Mouse (Mus musculus) cerebellum, adult 11-12 months (tissue): ENCODE measurements around the gene Spock2.
"Not testable (repeated sequence)": the region's sequence is repeated elsewhere in the genome, so short reads cannot be mapped to it uniquely, and the experiment has no call there.

Experiments
- DNase-seq: peaks from one replicate; pipeline ENCODE4 v3.0.0; 2022

The Spock2 gene

DNA sequence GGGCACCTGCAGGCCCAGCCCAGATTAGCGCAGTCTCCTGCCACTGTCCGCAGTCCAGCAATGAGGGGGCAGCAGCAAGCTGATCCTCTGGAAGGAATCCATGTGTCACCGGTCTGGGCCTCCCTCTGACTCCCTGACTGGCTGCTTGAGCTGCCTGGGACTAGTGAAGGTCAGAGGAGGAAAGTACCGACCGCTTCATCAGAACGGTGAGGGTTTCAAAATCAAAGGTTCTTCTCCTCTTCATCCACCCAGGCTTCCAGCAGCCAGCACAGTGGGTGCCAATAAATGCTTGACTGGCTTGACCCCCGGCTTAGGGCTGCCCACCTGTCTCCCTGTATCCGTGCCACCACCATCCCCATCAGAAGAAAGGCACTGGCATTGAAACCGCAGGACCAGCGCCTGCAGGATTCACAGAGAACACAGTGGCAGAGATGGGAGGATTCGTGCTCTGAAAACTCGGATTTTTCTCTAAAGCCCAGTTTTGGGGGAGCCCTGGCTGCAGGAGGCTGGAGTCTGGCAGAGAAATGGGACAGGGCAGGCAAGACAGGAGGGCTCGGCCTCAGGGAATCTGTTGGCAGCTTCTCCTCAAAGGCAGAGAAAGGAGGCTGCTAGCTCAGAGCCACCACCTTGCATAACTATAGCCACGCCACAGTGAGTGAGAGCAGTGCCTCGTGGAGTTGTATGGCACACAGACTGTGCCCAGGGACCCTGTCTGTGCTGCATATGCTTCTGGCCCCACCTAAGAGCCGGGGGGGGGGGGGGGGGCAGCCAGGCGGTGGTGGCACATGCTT is 2.5 kb downstream of the Spock2 start:
- DNase-seq: peak; percentile 84

DNA sequence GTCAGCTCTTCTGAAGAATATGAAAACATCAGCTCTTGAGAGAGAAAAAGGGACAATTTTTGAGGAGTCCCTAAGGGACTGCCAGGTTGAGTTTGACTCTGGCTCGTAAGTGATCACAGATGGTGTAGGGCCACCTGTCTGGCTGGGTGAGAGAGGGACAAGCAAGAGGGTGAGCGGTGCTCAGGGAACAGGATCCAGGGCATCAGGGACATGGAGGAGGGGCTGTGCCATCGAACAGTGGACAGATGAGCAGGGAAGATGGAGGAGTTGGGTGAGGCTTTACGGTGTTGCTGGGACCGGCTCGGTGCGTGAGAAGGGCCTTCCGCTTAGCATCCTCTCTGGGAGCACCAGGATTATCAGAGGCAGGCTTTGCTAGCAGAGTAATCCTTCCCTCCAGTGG is 3.3 kb downstream of the Spock2 start:
- peak; percentile 84 for DNase-seq

DNA sequence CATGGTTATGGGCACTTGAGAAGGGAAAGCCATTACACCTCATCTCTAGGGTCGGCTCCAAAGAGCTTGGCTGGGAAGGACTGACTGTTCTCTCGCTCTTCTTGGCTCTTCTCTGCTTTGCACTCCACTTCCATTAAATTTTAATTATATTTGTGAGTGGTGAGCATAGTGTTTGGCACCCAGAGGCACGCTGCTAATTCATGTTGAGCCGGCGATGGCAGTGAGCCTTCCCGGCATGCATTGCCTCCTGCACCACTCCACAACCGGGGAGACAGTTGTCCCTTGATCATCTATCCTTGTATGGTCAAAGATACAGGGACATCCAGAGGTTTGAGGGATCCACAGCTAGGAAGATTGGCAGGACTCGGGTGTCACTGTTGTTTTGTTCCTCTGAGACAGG is 4.0 kb downstream of the Spock2 start:
- DNase-seq: peak; percentile 41

DNA sequence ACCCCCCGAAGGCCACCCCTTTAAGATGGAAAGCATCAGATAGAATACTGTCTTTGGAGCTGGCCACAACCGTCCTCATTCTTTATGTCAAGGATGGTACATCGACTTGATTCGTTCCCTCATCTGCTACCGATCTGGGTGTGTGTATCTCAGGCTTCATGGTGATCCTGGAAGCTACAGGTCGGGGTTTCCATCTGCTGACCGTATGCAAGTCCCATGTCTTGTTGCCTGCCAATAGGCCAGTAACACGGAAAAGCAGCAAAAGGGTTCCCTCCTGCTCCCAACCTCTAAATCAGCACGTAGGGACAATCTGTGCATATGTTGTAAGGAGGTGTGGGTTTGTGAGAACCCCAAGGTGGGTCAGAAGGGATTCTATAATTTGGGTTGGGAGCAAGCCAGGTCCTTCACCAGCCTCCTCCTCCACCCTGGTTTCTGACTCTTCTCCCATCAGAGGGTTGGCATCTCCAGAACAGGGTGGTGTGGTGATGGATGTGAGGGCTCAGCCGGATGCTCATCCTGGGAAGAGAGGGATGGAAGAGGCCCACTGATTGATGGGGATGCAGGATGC is 5.0 kb downstream of the Spock2 start:
- peak; percentile 51 for DNase-seq

DNA sequence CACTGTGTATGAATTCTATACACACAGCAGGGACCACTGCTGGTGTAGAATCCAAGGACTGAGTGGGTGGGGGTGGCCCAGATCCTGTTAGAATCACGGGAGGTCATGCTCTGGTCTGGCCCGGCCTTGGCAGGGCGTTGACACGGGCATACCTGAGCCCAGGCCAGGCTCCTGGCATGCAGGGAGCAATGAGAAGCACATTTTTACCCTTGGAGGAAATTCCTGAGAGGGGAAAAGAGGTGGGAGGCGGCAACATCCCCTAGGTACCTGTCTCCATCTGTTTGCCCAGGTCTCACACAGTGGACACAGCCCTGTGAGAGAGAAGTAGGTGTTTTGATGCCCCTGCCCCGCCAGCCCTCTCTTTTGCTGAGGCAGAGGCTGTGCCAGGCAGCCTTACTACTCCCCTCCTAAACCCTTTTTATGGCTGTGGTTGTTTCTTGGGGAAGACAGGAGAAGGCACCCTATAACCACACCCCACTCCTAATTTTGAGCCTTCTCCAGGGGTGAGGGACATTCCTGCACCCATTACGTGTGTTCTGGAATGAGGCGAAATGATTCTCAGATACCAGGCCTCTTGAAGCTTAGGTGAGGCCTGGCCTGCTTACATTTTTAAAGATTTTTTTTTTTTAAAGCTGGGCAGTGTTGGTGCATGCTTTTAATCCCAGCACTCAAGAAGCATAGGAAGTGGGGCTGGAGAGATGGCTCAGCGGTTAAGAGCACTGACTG is 8.1 kb downstream of the Spock2 start:
- peak; percentile 39 for DNase-seq

DNA sequence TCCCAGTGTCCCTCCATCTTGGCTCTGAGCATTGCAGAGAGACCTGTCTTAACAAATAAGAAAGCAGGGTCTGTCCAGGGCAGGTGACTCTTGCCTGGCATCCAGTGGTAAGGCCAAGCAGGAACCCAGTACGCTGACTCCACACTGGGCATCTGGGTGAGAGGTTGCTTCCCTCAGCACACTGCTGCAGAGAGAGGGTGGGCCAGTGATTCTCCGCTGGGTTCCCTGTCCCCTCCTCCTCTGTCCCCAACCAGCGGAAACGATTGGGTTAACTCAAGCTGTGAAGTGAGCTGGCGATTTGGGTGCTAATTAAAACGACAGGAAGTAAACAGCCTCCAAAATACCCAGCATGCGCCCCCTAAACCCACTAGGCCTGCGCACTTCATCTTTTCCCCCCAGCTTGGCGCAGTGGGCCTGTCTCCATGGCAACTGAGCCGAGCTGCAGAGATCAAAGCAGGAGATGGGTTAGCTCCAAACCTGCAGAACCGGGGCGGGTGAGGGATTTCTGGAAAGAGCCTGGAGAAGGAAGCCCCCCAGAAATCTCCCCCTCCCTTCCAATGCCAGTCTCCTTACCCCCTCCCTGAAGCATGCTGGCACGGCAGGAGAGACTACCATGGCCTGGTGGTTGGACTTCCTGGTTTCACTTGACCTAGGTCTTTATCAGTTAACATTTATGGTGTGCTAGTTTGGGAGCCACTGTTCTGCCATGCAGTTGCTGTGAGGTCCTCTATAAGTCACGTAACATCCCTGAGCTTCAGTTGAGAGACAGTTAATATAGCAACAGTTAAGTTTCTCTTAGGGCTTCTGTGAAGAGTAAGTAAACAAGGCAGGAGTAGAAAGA is 9.5 kb downstream of the Spock2 start:
- DNase-seq: peak; percentile 59

DNA sequence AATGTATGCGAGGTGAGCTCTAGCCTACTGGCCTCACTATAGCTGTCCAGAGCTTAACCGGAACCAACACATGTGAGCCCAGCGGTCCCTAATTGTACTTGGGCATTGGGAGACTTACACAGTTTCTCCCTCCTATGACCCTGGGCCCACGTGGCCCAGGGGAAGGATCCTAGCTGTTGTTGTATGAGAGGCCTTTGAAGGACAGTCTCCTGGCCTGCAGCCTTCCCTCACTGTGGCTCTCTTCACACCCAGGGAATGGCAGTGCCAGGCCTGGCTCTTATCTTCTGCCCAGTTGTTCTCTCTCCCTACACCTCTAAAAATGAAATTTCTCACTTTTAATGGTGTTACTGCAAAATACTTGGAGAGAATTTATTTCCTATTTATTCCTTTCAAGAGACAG is 11.0 kb downstream of the Spock2 start:
- peak; percentile 18 for DNase-seq

DNA sequence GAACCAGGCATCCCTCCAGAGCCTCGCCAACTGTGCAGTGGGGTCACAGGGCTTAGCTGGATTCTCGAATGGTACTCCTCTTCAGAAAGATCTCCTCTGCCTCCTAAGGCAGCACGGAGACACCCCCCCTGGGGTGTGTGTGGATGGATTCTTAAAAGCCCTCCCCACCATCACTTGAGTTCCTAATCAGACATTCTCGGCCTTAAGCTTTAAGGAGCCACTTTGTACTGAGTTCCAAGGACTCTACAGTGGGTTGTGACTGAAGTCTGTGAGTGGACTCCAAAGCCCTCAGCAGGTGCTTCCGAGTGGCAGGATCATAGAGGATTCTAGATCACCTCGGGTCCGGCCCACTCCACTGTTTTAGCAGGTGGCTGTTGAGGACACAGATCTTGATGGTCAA is 12.4 kb downstream of the Spock2 start:
- DNase-seq: no peak

DNA sequence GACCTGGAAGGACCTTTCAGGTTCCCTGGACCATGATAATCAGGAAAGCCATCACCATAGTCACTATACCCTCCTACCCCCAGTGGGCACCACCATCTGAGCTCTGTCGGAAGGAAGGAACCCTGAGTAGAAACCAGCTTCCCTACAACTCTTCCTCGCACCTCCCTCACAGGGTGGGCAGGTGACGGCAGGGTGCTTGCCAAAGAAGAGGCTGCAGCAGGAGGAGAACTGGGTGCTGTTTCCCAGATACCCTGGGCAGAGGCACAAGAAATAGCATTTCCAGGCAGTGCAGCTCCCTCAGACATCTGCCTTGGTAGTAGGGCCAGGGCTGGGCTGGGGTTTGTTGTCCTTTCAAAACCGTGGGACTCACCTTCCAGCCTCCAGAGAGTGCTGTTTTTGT is 14.6 kb downstream of the Spock2 start:
- DNase-seq: no peak

DNA sequence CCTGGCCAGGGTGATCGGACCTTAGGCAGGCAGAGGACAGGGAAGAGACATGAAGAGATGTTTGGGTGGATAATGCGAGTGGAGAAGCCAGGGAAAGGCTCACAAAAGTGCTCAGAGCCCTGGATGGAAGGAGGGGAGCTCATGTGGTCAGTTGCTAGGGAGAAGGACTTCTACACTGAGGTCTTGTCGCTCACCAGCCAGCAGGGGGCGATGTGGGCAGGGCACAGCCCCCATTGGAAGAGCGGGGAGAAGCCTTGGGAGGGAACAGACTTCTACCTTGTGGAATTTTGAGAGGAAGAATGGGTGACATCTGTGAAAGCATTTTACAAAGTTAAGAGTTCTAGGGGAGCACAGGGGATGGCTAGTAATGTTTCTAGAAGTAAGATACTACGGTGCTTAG is 18.1 kb downstream of the Spock2 start:
- DNase-seq: no peak

DNA sequence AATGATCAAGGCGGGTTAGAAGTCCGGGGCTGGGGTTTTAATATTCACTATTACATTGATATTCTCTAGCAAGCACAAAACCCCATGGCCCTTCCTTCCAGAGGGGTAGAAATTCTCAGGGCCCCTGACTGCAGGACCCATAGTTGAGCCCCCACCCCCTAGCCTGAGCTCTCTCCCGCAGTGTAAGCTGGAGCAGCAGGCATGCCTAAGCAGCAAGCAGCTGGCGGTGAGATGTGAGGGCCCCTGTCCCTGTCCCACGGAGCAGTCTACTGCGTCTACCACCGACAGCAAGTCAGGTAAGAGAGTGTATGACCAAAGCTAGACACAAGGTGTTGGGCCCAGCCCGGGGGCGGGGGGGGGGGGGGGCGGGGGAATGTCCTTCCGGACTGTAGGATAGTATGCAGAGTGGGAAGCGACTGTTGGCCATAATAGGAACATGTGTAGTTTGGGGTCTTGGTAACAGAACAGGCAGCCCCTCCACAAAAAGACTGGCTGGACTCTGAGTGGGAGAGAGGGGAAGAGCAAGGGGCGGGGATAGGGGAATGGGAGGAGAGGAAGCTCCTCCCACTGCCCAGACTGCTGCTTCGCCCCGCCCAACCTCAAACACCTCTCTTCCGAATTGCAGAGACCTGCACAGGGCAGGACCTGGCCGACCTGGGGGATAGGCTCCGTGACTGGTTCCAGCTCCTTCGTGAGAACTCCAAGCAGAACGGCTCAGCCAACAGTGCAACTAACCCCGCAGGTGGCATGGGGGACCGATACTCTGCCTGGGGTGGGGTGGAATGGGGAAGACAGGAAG is 19.7 kb downstream of the Spock2 start:
- DNase-seq: peak; percentile 18

DNA sequence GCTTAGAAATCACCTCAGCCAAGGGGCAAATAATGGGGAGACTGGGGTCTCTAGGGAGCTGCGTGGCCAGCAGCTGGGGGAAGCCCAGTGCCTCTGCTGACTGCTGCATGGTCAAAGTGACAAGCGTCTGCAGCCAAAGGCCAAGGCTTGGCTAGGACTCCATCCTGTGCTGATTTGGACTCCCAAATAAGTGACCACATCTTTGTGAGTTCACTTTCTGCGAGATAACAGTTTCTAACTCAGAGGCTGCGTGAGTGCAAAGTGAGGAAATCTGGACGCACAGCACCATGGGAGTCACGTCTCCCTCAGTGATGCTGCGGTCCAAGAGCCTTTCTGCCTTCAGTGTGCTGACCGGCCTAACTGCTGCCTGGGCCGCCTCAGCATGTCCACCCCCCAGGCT is 22.3 kb downstream of the Spock2 start:
- no peak for DNase-seq

DNA sequence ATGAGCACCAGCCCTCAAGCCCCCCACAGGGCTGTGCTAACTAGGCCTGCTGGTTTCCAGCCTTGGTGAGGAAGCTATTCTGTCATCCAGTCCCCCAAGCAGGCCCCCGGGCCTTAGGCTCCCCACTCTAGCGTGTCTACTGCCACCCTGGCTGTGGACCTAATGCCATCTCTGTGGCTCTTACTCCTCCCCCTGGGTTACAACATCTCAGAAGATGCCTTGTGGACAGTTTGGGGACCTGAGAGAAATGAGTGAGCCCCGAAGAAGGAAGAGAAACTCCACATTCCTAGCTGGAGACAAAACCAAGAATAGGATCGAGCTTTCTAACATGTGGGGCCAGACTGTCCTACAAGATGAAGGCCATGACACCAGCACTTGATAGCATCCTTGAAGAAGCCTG is 24.5 kb downstream of the Spock2 start:
- DNase-seq: no peak

DNA sequence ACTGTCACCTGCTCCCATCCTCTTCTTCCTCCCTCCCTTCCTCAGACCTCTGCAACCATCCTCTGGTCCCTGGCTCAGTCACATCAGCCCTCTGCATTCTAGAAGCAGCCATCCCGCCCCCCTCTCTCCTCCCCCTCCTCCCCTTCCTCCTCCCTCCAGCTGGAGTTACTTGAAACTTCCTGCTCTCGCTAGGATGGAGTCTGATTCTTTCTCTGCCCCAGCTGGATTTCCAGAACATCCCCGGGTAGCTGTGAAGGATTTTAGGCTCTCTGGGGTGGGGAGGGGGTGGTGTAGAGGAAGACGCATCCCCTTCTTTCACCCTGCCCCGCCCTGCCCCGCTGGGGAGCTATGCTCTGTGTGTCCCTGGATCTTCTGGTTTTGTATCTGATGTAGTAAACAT is 27.5 kb downstream of the Spock2 start:
- DNase-seq: no peak

DNA sequence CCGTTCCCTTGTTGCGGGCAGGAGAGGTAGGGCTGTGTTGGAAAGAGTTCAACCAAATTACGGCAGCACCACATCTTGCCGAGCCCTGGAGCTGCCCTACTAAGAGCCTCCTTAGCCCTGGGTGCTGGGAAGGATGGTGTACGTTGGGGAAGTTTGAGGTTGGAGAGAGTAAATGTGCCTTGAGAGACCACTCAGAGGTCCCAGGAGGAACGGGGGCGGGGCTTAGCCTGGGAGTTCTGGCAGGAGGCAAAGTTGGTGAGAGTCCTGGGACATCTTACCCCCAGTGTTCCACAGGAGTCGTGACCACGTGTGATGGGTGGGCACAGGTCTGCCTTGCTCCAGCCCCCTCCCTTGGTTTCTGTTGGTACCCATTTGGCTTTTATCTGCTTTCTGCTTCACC is 28.2 kb downstream of the Spock2 start:
- DNase-seq: no peak

DNA sequence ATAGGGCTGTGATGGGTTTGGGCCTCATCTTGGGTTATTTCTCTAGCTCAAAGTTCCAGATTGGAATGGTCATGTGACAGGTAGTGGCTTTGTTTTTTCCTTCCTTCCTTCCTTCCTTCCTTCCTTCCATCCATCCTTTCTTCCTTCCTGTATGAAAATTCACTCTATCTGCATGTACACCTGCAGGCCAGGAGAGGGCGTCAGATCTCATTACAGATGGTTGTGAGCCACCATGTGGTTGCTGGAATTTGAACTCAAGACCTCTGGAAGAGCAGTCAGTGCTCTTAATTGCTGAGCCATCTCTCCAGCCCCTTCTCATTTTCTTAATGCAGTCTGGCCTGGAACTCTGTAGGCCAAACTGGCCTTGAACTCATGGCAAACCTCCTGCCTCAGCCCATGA is 30.0 kb downstream of the Spock2 start:
- not testable (repeated sequence) for DNase-seq

DNA sequence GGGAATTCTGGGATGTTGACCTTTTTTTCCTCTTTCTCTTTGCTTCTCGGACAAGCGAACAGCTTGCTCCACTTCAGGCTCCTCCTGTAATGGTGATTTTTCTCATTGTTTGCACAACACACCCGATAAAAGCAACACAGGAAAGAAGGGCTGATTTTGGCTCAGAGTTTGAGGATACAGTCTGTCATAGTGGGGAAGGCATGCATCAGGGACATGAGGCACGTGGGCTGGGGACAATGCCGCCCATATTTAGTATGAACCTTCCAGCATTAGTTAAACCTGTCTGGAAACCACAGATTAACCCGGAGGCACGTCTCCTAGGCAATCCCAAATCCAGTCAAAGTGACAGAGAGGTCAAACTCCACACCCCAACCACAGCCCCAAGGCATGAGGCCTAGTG is 30.9 kb downstream of the Spock2 start:
- no peak for DNase-seq

DNA sequence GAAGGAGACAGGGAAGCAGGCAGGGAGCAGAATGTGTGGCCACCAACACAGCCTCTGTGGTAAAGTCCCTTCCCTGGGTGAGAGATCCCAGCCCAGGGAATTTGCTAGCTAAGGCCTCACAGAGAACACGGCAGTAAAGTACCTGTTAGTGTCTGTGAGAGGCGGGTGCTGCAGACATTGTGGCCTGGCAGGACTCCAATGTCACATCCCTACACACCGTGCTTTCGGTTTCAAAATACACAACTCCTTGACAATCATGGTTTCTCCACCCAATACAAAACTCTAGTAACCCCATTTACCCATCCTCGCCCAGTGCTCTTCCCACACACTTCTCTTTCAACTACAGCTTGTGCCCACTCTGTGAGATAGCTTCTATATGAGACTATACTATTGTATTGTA is 32.7 kb downstream of the Spock2 start:
- no peak for DNase-seq

DNA sequence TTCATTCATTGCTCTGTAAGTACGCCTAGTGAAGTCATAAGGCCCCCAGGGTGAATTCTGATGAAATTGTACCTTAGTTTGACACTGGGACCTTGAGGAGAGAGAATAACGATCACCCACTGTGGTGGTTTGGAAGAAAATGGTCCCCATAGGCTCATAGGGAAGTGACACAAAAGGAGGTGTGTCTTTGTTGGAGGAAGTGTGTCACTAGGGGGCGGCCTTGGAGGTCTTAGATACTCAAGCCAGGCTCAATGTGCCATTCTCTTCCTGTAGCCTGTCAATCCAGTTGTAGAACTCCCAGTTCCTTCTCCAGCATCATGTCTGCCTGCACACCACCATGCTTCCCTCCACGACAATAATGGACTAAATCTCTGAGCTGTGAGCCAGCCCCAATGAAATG is 34.7 kb downstream of the Spock2 start:
- DNase-seq: no peak

DNA sequence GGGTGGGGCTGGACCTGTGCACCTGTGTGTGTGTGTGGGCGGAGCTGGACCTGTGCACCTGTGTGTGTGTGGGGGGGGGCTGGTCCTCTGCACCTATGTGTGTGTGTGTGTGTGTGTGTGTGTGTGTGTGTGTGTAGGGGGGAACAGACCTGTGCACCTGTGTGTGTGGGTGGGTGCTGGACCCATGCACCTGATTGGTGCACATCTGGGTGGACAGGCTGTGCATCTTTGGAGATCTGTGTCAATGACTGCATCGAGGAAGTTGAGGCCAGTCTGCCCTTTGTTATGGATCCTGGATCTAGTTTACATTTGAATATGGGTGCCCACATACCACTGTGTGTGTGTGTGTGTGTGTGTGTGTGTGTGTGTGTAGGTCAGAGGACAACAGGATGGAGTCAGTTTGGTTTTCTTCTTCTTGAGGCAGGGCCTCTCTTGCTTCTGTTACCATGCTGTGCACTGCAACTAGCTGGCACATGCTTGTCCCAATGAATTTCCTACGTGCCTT is 35.7 kb downstream of the Spock2 start:
- DNase-seq: no peak

DNA sequence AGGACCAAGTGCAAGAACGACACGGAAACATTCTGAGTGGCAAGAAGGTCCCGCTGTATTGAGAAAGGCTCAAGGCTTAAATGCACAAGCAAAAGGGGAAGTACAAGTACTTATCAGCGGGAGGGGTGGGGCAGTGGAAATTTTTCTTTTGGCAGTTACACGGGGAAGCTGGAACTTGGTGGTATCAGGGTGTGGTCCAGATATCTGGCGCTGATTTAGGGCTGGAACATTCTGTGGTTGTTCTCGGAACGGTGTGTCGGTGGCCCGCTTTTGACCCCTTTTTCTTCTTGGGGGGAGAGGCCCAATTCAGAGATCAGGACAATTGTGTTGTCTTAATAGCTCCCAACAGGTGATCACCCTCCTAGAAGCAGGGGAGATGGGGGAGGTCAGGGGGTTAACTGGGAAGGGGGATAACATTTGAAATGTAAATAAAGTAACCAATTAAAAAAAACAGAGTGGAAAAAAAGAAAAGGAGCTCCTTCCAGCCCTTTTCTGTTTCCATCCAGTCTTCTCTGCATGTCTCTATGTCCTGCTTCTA is 41.6 kb downstream of the Spock2 start:
- DNase-seq: not testable (repeated sequence)

DNA sequence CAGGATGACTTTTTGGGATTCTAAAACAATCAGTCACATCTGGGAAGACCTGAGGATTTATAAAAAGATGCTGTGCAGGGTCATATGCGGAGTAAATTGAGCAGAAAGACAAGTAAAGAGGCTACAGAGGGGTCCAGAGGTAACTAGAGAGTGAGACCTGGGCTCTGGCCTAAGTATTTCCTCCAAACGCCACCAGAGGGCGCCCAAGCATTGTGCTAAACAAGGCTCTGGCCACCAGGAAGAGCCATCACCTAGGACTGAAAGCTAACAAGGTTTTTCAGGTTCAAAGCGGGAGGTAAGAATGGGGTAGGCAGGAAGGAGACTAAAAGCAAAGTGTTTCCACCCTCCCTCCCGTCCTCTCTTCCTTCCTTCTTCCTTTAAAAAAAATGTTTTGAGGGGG is 42.1 kb downstream of the Spock2 start:
- DNase-seq: peak; percentile 60
